Mouse (Mus musculus): ENCODE results near the gene Fign.

Gene Fign

GRCm38 (mm10) chr2:64059477-64059876 lies 38.4 kb downstream of the Fign start:
- in situ Hi-C loops (cut with MboI, MseI) = no loop called here

- in situ Hi-C loops (cut with MboI, MseI) = no loop called here
Measured at GRCm38 (mm10) chr2:64048142-64048541, 49.7 kb downstream of the Fign start.

- in situ Hi-C loops (cut with MboI, MseI) = no loop called here
Measured at GRCm38 (mm10) chr2:64043099-64043498, 54.7 kb downstream of the Fign start.

GRCm38 (mm10) chr2:64035393-64035792 lies 62.4 kb downstream of the Fign start:
- in situ Hi-C loops (cut with MboI, MseI) = no loop called here

- in situ Hi-C loops (cut with MboI, MseI) = no loop called here
Measured at GRCm38 (mm10) chr2:64033871-64034270, 64.0 kb downstream of the Fign start.

GRCm38 (mm10) chr2:64025961-64026360 lies 71.9 kb downstream of the Fign start:
- in situ Hi-C loops (cut with MboI, MseI) = no loop called here

- in situ Hi-C loops (cut with MboI, MseI) = no loop called here
Measured at GRCm38 (mm10) chr2:63994304-63995023, 103.4 kb downstream of the Fign start.

- in situ Hi-C loops (cut with MboI, MseI) = no loop called here
Measured at GRCm38 (mm10) chr2:63985426-63985825, 112.4 kb downstream of the Fign start.

GRCm38 (mm10) chr2:63982351-63982751 lies 115.5 kb downstream of the Fign start:
- in situ Hi-C loops (cut with MboI, MseI) = no loop called here

- in situ Hi-C loops (cut with MboI, MseI) = no loop called here
Measured at GRCm38 (mm10) chr2:63981449-63981848, 116.4 kb downstream of the Fign start.

GRCm38 (mm10) chr2:63969633-63970032 lies 128.2 kb downstream of the Fign start:
- in situ Hi-C loops (cut with MboI, MseI) = no loop called here

GRCm38 (mm10) chr2:63931041-63931440 lies 166.8 kb downstream of the Fign start:
- in situ Hi-C loops (cut with MboI, MseI) = no loop called here

- in situ Hi-C loops (cut with MboI, MseI) = no loop called here
Measured at GRCm38 (mm10) chr2:63926481-63927097, 171.2 kb downstream of the Fign start.

GRCm38 (mm10) chr2:63925721-63926235 lies 172.1 kb downstream of the Fign start:
- in situ Hi-C loops (cut with MboI, MseI) = no loop called here

Data from T-helper 17 cell (primary cell).